Mouse (Mus musculus) cortical plate, adult 2 months (tissue): ENCODE results near the gene Hpse2. TPM values are rescaled to one million over a fixed set of nuclear protein-coding genes. Genes with fewer than 3 reads are reported as not detected.

Experiments
- H3K27ac ChIP-seq: fragments of 200-500 bp; 2 replicates; pipeline ENCODE4 v1.5.1; 2012; ENCODE audit warnings: low read length, control low read depth, inconsistent platforms; ENCODE audit not compliant: insufficient read depth
- H3K4me1 ChIP-seq: fragments of 200-500 bp; 2 replicates; pipeline ENCODE4 v1.6.1; 2011; ENCODE audit warnings: low read length; ENCODE audit not compliant: control insufficient read depth, insufficient read depth
- H3K4me3 ChIP-seq: fragments of 200-500 bp; 2 replicates; pipeline ENCODE4 v1.5.1; 2011; ENCODE audit warnings: mild to moderate bottlenecking, low read length, control low read depth; ENCODE audit not compliant: insufficient read depth
- CTCF ChIP-seq: fragments of 200-500 bp; IDR thresholded peaks from 2 replicates; pipeline ENCODE4 v1.5.1; 2011; ENCODE audit warnings: mild to moderate bottlenecking, control low read depth, low read length; ENCODE audit not compliant: insufficient read depth; ENCODE audit errors: extremely low read depth
- POLR2A ChIP-seq: fragments of 200-500 bp; IDR thresholded peaks from 2 replicates; pipeline ENCODE4 v1.6.1; 2011; ENCODE audit warnings: mild to moderate bottlenecking, low read length, control low read depth; ENCODE audit not compliant: insufficient read depth; ENCODE audit errors: extremely low read depth
- polyA plus RNA-seq: library from polyadenylated mRNA; depleted of rRNA; stranded (reverse); fragments of >200 nt; gene quantifications from 2 replicates; pipeline ENCODE4 v1.2.3, GENCODE M21; 2012

The Hpse2 gene
- polyA plus RNA-seq, 1 experiment = 0.02 TPM

DNA sequence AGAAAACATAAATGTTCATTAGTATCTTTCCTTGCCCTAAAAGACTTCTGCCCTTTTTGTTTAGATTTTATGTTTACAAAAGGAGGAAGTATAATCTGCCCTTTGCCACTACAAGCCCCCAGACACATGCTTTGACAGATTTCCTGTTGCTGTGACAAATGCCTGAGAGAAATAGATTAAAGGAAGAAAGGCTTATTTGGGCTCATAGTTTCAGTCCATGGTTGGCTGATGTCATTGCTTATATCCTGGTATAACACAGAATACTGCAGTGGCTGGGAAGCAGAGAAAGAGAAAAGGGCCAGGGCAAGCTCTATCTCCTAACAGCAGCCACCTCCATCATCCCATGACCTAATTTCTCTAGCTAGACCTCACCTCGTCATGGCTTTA is 401.8 kb downstream of the Hpse2 start:
- no peak for TF ChIP-seq POLR2A
- Histone ChIP-seq H3K27ac (no peak overlapping the region), H3K4me3 (no peak overlapping the region), H3K4me1 (no peaks in the 10 kb centered on the region)

DNA sequence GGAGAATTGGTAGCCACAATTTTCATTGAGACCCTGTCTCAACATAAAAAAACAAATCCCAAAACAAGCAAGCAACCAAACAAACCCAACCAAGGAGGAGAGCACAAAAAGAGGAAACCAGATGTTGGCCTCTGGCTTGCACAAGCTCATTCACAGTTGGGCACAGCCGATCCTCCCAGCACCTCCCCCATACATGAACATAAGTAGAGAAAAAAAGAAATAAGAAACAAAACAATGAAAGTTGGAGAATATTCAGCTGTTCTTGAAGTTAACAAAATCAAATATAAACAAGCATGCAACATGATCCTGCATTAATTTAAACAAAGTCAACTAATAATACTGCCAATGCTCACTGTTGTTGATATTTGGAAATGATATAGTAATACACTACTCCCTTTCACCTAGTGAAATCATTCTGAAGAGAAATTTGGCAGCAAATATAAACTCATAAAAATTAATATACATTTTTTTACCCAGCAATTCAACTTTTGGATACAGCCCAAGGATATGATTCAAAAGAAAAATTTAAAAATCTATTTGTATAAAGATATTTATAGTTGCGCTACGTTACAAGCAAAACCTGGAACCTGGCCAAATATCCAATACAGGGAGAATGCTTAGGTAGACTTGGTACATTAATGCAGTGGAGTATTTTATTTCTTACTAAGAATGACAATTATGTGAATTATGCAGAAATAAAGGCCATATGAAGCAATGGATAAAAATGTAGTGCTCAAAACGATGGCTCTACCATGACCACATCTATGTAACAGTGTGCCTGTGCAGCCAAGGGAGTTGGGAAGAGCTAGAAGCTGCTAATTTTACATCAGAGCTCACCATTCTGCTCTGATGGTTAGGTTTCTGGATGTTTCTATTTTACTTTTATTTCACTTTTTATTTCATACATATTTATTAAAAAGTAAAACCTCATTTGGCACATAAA is 402.5 kb downstream of the Hpse2 start:
- TF ChIP-seq POLR2A (no peak), CTCF (no peak)
- Histone ChIP-seq H3K27ac (no peak overlapping the region), H3K4me3 (no peak overlapping the region), H3K4me1 (no peaks in the 10 kb centered on the region)

DNA sequence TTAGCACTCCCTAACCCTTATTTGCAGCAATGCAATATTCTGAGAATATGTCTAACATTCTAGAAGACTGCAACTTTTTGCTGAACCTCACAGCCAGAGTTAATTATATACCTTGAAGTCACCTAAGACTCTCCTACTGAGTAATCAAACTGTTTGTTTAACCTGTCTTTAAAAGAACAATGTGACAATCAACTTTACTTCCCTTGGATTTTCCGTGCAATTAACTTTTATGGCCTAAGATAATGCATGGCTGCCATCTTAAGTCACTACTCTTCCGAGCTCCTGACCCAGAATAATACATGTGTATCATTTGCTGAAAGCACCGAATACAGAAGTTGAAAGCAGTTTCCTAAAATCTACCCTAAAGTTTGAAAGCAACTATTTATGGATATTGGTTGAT is 407.6 kb downstream of the Hpse2 start:
- H3K4me3 ChIP-seq = no peak overlapping the region
- H3K4me1 ChIP-seq = no peaks in the 10 kb centered on the region
- H3K27ac ChIP-seq = no peak overlapping the region
- TF ChIP-seq POLR2A (no peak), CTCF (no peak)

DNA sequence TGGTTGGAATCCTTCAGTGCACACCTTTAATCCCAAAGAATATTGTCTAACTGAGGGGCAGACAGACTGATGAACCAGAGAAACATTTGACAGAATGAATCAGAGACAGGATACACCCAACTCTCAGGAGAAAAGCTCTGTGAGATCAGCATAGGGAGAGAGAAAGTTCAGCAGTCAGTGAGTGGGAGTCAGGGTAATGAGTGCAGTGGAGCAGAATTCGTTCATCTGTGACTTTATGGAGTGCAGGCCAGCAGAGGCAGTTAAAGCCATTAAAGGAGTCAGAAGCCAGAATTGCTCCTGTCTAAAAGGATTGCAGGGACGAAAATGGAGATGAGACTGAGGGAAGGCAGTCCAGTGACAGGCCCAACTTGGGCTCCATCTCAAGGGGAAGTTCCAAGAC is 410.2 kb downstream of the Hpse2 start:
- H3K4me1 ChIP-seq = no peaks in the 10 kb centered on the region
- no peak overlapping the region for H3K4me3 ChIP-seq
- TF ChIP-seq POLR2A (no peak), CTCF (no peak)
- no peak overlapping the region for H3K27ac ChIP-seq

DNA sequence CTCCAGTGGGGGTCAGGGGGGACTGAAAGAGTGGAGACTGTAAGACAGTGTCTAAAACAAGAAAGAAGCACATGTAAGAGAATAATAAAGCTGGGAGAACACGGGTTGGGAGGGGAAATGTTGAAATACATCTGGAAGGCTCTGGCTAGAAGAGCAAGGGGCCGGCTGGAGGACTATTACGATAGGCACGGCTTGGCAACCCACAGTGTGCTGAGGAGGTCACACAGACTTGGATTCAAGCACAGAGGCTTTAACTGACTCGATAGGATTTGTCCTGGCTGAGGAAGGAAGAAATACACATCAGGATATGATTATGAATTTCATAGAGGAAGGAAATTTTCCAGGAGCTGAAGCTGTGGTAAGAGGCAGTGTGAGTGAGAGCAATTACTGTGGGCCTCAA is 414.4 kb downstream of the Hpse2 start:
- H3K4me3 ChIP-seq = no peak overlapping the region
- no peak overlapping the region for H3K27ac ChIP-seq
- H3K4me1 ChIP-seq = no peaks in the 10 kb centered on the region
- TF ChIP-seq POLR2A = no peak
- TF ChIP-seq CTCF = no peak

DNA sequence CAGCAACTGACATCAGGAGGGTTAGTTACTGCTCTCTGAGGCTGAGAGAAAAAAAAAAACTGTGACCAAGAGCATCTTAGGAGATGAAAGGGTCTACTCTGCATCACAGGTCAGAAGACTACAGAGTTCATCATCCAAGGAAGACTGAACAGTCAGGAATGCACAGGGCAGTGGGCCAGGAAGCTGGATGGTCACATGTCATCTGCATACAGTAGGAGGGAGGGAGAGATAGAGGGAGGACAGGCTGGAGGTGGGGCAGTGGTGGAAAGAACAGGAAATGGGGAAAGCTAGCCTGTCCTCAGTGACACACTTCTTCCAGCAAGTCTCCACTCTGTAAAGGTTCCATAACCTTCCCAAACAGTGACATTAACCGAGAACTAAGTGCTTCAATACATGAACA is 423.0 kb downstream of the Hpse2 start:
- Histone ChIP-seq H3K4me3 (no peak overlapping the region), H3K4me1 (no peaks in the 10 kb centered on the region), H3K27ac (no peak overlapping the region)
- no peak for TF ChIP-seq CTCF
- TF ChIP-seq POLR2A = no peak

DNA sequence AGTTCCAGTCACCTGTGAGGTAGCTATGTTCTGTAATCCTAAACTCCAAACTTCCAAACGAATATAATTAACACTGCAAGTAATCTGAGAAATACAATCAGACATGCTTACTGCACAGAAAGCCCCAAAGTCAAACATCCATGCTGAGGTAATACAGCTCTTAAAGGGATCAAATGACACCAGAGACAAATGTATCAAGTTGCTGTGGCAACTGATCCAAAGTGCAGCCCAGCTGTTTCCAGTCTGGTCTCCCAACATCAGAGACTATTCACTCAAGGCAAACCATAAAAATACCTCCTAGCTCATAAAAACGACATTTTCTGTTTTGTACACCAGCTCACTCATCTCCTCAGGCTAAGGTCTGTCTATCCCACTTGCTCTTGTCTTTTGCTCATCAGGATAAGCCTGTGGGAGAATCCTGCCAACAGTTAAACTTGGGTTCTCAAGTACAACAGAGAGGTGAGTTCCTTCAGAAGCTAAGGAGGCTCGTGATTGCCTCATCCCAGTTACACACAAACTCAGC is 440.0 kb downstream of the Hpse2 start:
- Histone ChIP-seq H3K4me1 (no peaks in the 10 kb centered on the region), H3K4me3 (no peak overlapping the region), H3K27ac (no peak overlapping the region)
- TF ChIP-seq CTCF = no peak
- TF ChIP-seq POLR2A = no peak

DNA sequence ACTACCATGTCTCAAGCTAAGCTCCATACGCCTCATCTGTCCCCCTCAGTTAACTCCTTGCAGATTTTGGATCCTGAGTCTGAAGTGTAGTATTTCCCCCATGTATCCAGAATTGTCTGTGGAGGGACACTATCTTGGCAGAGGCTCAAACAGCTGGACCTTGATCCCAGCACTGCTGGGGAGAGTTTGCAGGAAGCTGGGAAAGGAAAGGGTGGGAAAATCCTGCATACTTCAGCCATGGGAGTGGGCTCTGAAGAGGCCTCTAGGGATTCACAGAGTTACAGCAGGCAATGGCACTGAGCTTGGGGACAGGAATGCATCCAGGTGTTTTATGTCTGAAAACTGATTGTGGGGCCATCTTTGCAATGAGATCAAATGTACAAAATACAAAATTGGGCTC is 450.6 kb downstream of the Hpse2 start:
- no peaks in the 10 kb centered on the region for H3K4me1 ChIP-seq
- no peak overlapping the region for H3K27ac ChIP-seq
- no peak for TF ChIP-seq POLR2A
- no peak for TF ChIP-seq CTCF
- H3K4me3 ChIP-seq = no peak overlapping the region

DNA sequence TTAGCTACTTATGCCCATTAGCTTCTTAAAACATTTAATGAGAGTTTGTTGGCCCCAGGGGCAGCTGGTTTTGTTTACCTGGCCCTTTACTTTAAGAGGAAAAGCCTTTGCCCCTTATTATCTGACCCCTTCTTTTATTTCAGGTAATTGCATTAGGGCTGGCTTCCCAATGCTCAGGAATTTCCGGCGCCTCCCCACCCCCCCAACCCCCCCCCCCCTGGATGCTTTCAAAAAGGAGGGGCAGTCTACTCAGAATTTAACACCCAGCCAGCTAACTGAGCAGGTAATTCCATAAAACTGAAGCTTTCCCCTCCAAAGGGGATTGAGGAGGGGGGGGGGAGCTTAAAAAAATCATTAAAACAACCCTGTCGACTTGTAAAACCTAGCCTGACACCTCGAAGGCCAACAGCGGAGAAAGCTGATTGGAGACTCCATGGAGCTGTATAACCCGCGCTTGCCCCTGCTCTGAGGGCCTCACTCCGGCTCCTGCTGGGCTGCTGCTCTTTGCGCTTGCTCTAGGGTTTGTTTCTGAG is 451.4 kb downstream of the Hpse2 start:
- no peak overlapping the region for H3K27ac ChIP-seq
- no peaks in the 10 kb centered on the region for H3K4me1 ChIP-seq
- TF ChIP-seq CTCF (no peak), POLR2A (no peak)
- H3K4me3 ChIP-seq = no peak overlapping the region

DNA sequence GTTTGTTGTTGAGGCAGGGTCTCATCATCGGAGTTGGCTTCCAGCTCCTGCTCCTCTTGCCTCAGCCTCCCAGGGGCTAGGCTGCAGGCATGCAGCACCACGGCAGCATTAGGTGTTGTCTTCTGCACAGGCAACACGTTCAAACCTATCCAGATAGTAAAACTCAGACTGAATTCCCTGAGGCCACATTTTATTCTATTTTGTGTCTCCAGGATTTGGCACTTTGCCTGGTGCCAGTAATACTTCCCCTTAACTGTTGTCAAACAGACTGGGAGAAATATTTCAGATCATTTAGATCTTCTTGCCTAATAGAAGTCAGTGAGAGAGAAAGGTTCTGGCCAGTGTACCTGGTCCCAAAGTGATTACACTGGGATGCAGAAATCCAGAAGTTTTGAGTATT is 458.5 kb downstream of the Hpse2 start:
- Histone ChIP-seq H3K4me1 (no peaks in the 10 kb centered on the region; the same call in 1 of the 2 replicates), H3K4me3 (no peak overlapping the region), H3K27ac (no peak overlapping the region)
- TF ChIP-seq CTCF (no peak), POLR2A (no peak)
